Mouse (Mus musculus) c-Kit-positive CD71-positive TER-119-positive erythroid progenitor cells, embryonic 14.5 days (primary cell): ENCODE data around the gene Pbx1.

Experiments
- DNase-seq: peaks from one replicate; pipeline ENCODE4 v3.0.0-alpha.2; 2013; ENCODE audit warnings: low spot score

The Pbx1 gene

GRCm38 (mm10) chr1:168299181-168299580 lies 132.9 kb downstream of the Pbx1 start:
- no peak for DNase-seq

GRCm38 (mm10) chr1:168296290-168296689 lies 135.8 kb downstream of the Pbx1 start:
- no peak for DNase-seq

GRCm38 (mm10) chr1:168295782-168296181 lies 136.3 kb downstream of the Pbx1 start:
- DNase-seq, result no peak

GRCm38 (mm10) chr1:168293673-168294072 lies 138.4 kb downstream of the Pbx1 start:
- no peak for DNase-seq

GRCm38 (mm10) chr1:168292106-168292505 lies 140.0 kb downstream of the Pbx1 start:
- DNase-seq, result no peak

GRCm38 (mm10) chr1:168291643-168292040 lies 140.4 kb downstream of the Pbx1 start:
- DNase-seq, result no peak

- DNase-seq, result no peak
Observed at GRCm38 (mm10) chr1:168291001-168291642, 140.9 kb downstream of the Pbx1 start.

- DNase-seq, result no peak
Observed at GRCm38 (mm10) chr1:168290236-168290985, 141.7 kb downstream of the Pbx1 start.

GRCm38 (mm10) chr1:168288891-168289545 lies 143.1 kb downstream of the Pbx1 start:
- no peak for DNase-seq

GRCm38 (mm10) chr1:168287843-168288591 lies 144.1 kb downstream of the Pbx1 start:
- DNase-seq, result peak; percentile 97

GRCm38 (mm10) chr1:168286862-168287650 lies 145.0 kb downstream of the Pbx1 start:
- no peak for DNase-seq

- DNase-seq, result no peak
Observed at GRCm38 (mm10) chr1:168284566-168285141, 147.4 kb downstream of the Pbx1 start.

GRCm38 (mm10) chr1:168283841-168284565 lies 148.1 kb downstream of the Pbx1 start:
- no peak for DNase-seq

- no peak for DNase-seq
Observed at GRCm38 (mm10) chr1:168283421-168283820, 148.6 kb downstream of the Pbx1 start.

GRCm38 (mm10) chr1:168275678-168276077 lies 156.4 kb downstream of the Pbx1 start:
- no peak for DNase-seq

GRCm38 (mm10) chr1:168274296-168274695 lies 157.8 kb downstream of the Pbx1 start:
- no peak for DNase-seq

GRCm38 (mm10) chr1:168272091-168272490 lies 160.0 kb downstream of the Pbx1 start:
- no peak for DNase-seq

GRCm38 (mm10) chr1:168271207-168271606 lies 160.9 kb downstream of the Pbx1 start:
- no peak for DNase-seq

GRCm38 (mm10) chr1:168268751-168269623 lies 163.1 kb downstream of the Pbx1 start:
- DNase-seq, result no peak
